Mouse (Mus musculus): ENCODE data around the gene Irak4.

Gene Irak4

GRCm38 (mm10) chr15:94543409-94544051, at the start of gene Irak4, which contains the start of gene Pus7l:
Gene Irak4, plus strand, starts transcription at chr15:94543643.
Gene Pus7l, minus strand, starts transcription at chr15:94543547.
- peaks cover 14% of the 10 kb centered on the region for H3K27me3 ChIP-seq (ENCODE audit: insufficient read depth, low read length)
- peak within 1 kb of the TSS; percentile 90 for H3K4me3 ChIP-seq (replicated peaks; ENCODE audit: low read length)
- TF ChIP-seq POU5F1 (IDR thresholded peaks at IDR 0.05; ENCODE audit: borderline replicate concordance, low read length) (no peak), CTCF (conservative IDR thresholded peaks at IDR 0.05; ENCODE audit: low read length) (no peak), NANOG (IDR thresholded peaks at IDR 0.05; ENCODE audit: borderline replicate concordance, low read length) (no peak)
- no peaks in the 10 kb centered on the region for H3K36me3 ChIP-seq (ENCODE audit: insufficient read depth, low read length)
- peaks cover 12% of the 10 kb centered on the region; the same call in 1 of the 2 replicates for H3K4me1 ChIP-seq (replicated peaks; ENCODE audit: low read depth, low read length)
- no peaks in the 10 kb centered on the region for H3K9me3 ChIP-seq (ENCODE audit: low read length)

GRCm38 (mm10) chr15:94494445-94494844, 49.0 kb upstream of the Irak4 start:
- no peak for TF ChIP-seq NANOG (IDR thresholded peaks at IDR 0.05; ENCODE audit: borderline replicate concordance, low read length)
- peak; percentile 77 for TF ChIP-seq CTCF (conservative IDR thresholded peaks at IDR 0.05; ENCODE audit: low read length)
- no peak for TF ChIP-seq POU5F1 (IDR thresholded peaks at IDR 0.05; ENCODE audit: borderline replicate concordance, low read length)
- Histone ChIP-seq H3K36me3 (ENCODE audit: insufficient read depth, low read length) (no peaks in the 10 kb centered on the region), H3K4me3 (replicated peaks; ENCODE audit: low read length) (no peak overlapping the region), H3K27me3 (ENCODE audit: insufficient read depth, low read length) (no peaks in the 10 kb centered on the region), H3K9me3 (ENCODE audit: low read length) (peaks cover 5% of the 10 kb centered on the region; the same call in 1 of the 2 replicates), H3K4me1 (replicated peaks; ENCODE audit: low read depth, low read length) (no peaks in the 10 kb centered on the region)

- H3K27me3 ChIP-seq (ENCODE audit: insufficient read depth, low read length) = no peaks in the 10 kb centered on the region
- H3K4me1 ChIP-seq (replicated peaks; ENCODE audit: low read depth, low read length) = no peaks in the 10 kb centered on the region
- peaks cover 5% of the 10 kb centered on the region; the same call in 1 of the 2 replicates for H3K9me3 ChIP-seq (ENCODE audit: low read length)
- no peak for TF ChIP-seq POU5F1 (IDR thresholded peaks at IDR 0.05; ENCODE audit: borderline replicate concordance, low read length)
- TF ChIP-seq CTCF (conservative IDR thresholded peaks at IDR 0.05; ENCODE audit: low read length) = peak; percentile 48
- TF ChIP-seq NANOG (IDR thresholded peaks at IDR 0.05; ENCODE audit: borderline replicate concordance, low read length) = no peak
- H3K4me3 ChIP-seq (replicated peaks; ENCODE audit: low read length) = no peak overlapping the region
- H3K36me3 ChIP-seq (ENCODE audit: insufficient read depth, low read length) = no peaks in the 10 kb centered on the region
Observed at GRCm38 (mm10) chr15:94495936-94496335, 47.5 kb upstream of the Irak4 start.

GRCm38 (mm10) chr15:94499260-94499659, 44.2 kb upstream of the Irak4 start:
- Histone ChIP-seq H3K36me3 (ENCODE audit: insufficient read depth, low read length) (no peaks in the 10 kb centered on the region), H3K4me3 (replicated peaks; ENCODE audit: low read length) (no peak overlapping the region), H3K27me3 (ENCODE audit: insufficient read depth, low read length) (no peaks in the 10 kb centered on the region), H3K9me3 (ENCODE audit: low read length) (peaks cover 2% of the 10 kb centered on the region; the same call in 1 of the 2 replicates), H3K4me1 (replicated peaks; ENCODE audit: low read depth, low read length) (no peaks in the 10 kb centered on the region)
- TF ChIP-seq POU5F1 (IDR thresholded peaks at IDR 0.05; ENCODE audit: borderline replicate concordance, low read length) = no peak
- TF ChIP-seq NANOG (IDR thresholded peaks at IDR 0.05; ENCODE audit: borderline replicate concordance, low read length) = no peak
- TF ChIP-seq CTCF (conservative IDR thresholded peaks at IDR 0.05; ENCODE audit: low read length) = no peak

GRCm38 (mm10) chr15:94503451-94504215, 39.8 kb upstream of the Irak4 start:
- no peaks in the 10 kb centered on the region for H3K27me3 ChIP-seq (ENCODE audit: insufficient read depth, low read length)
- TF ChIP-seq NANOG (IDR thresholded peaks at IDR 0.05; ENCODE audit: borderline replicate concordance, low read length) (no peak), CTCF (conservative IDR thresholded peaks at IDR 0.05; ENCODE audit: low read length) (no peak), POU5F1 (IDR thresholded peaks at IDR 0.05; ENCODE audit: borderline replicate concordance, low read length) (no peak)
- no peaks in the 10 kb centered on the region for H3K36me3 ChIP-seq (ENCODE audit: insufficient read depth, low read length)
- H3K4me3 ChIP-seq (replicated peaks; ENCODE audit: low read length) = no peak overlapping the region
- peaks cover 15% of the 10 kb centered on the region for H3K9me3 ChIP-seq (ENCODE audit: low read length)
- H3K4me1 ChIP-seq (replicated peaks; ENCODE audit: low read depth, low read length) = no peaks in the 10 kb centered on the region

- Histone ChIP-seq H3K9me3 (ENCODE audit: low read length) (no peaks in the 10 kb centered on the region), H3K4me3 (replicated peaks; ENCODE audit: low read length) (no peak overlapping the region), H3K4me1 (replicated peaks; ENCODE audit: low read depth, low read length) (peaks cover 16% of the 10 kb centered on the region; the same call in 1 of the 2 replicates), H3K36me3 (ENCODE audit: insufficient read depth, low read length) (no peaks in the 10 kb centered on the region), H3K27me3 (ENCODE audit: insufficient read depth, low read length) (peaks cover 28% of the 10 kb centered on the region)
- no peak for TF ChIP-seq POU5F1 (IDR thresholded peaks at IDR 0.05; ENCODE audit: borderline replicate concordance, low read length)
- peak; percentile 29; the same call in 1 of the 2 replicates for TF ChIP-seq NANOG (IDR thresholded peaks at IDR 0.05; ENCODE audit: borderline replicate concordance, low read length)
Observed at GRCm38 (mm10) chr15:94517913-94518491, 25.4 kb upstream of the Irak4 start.

- Histone ChIP-seq H3K36me3 (ENCODE audit: insufficient read depth, low read length) (no peaks in the 10 kb centered on the region), H3K4me1 (replicated peaks; ENCODE audit: low read depth, low read length) (peaks cover 21% of the 10 kb centered on the region; the same call in 1 of the 2 replicates), H3K4me3 (replicated peaks; ENCODE audit: low read length) (no peak overlapping the region), H3K27me3 (ENCODE audit: insufficient read depth, low read length) (peaks cover 38% of the 10 kb centered on the region), H3K9me3 (ENCODE audit: low read length) (no peaks in the 10 kb centered on the region)
- TF ChIP-seq CTCF (conservative IDR thresholded peaks at IDR 0.05; ENCODE audit: low read length) (peak; percentile 66), NANOG (IDR thresholded peaks at IDR 0.05; ENCODE audit: borderline replicate concordance, low read length) (no peak), POU5F1 (IDR thresholded peaks at IDR 0.05; ENCODE audit: borderline replicate concordance, low read length) (no peak)
Observed at GRCm38 (mm10) chr15:94520205-94520900, 23.1 kb upstream of the Irak4 start.

- H3K4me1 ChIP-seq (replicated peaks; ENCODE audit: low read depth, low read length) = peaks cover 21% of the 10 kb centered on the region; the same call in 1 of the 2 replicates
- H3K36me3 ChIP-seq (ENCODE audit: insufficient read depth, low read length) = no peaks in the 10 kb centered on the region
- no peak for TF ChIP-seq POU5F1 (IDR thresholded peaks at IDR 0.05; ENCODE audit: borderline replicate concordance, low read length)
- TF ChIP-seq NANOG (IDR thresholded peaks at IDR 0.05; ENCODE audit: borderline replicate concordance, low read length) = no peak
- no peak for TF ChIP-seq CTCF (conservative IDR thresholded peaks at IDR 0.05; ENCODE audit: low read length)
- peaks cover 38% of the 10 kb centered on the region for H3K27me3 ChIP-seq (ENCODE audit: insufficient read depth, low read length)
- no peak overlapping the region for H3K4me3 ChIP-seq (replicated peaks; ENCODE audit: low read length)
- no peaks in the 10 kb centered on the region for H3K9me3 ChIP-seq (ENCODE audit: low read length)
Observed at GRCm38 (mm10) chr15:94520959-94521358, 22.5 kb upstream of the Irak4 start.

Data from E14TG2a.4 (cell line).